Mouse (Mus musculus) thymus, adult 2 months (tissue): ENCODE data around the gene Pdss2. TPM values are rescaled to one million over a fixed set of nuclear protein-coding genes. Genes with fewer than 3 reads are reported as not detected.

Experiments used
- DNase-seq: peaks from one replicate; pipeline ENCODE4 v3.0.0; 2021
- H3K27ac ChIP-seq: fragments of 200-500 bp; 2 replicates; pipeline ENCODE4 v1.5.1; 2012; ENCODE audit warnings: low read length, control low read depth; ENCODE audit not compliant: control insufficient read depth, insufficient read depth
- H3K27me3 ChIP-seq: fragments of 200-500 bp; 2 replicates; pipeline ENCODE4 v1.6.1; 2012; ENCODE audit warnings: mild to moderate bottlenecking, low read length, moderate library complexity, mixed read lengths; ENCODE audit not compliant: control insufficient read depth, insufficient read depth
- H3K36me3 ChIP-seq: fragments of 200-500 bp; 2 replicates; pipeline ENCODE4 v1.6.1; 2012; ENCODE audit warnings: mild to moderate bottlenecking, low read length, moderate library complexity; ENCODE audit not compliant: control insufficient read depth, insufficient read depth
- H3K4me1 ChIP-seq: fragments of 200-500 bp; replicated peaks from 2 replicates; pipeline ENCODE4 v1.6.1; 2012; ENCODE audit warnings: low read length; ENCODE audit not compliant: control insufficient read depth, insufficient read depth
- H3K4me3 ChIP-seq: fragments of 200-500 bp; 2 replicates; pipeline ENCODE4 v1.5.1; 2012; ENCODE audit warnings: mild to moderate bottlenecking, low read length, control low read depth, moderate library complexity; ENCODE audit not compliant: control insufficient read depth, insufficient read depth
- CTCF ChIP-seq: fragments of 200-500 bp; IDR thresholded peaks from 2 replicates; pipeline ENCODE4 v1.5.1; 2012; ENCODE audit warnings: mild to moderate bottlenecking, control low read depth, low read length, moderate library complexity, borderline replicate concordance; ENCODE audit not compliant: control insufficient read depth, poor library complexity, insufficient read depth; ENCODE audit errors: extremely low read depth
- POLR2A ChIP-seq: fragments of 200-500 bp; IDR thresholded peaks from 2 replicates; pipeline ENCODE4 v1.6.1; 2012; ENCODE audit warnings: mild to moderate bottlenecking, low read length, control low read depth, moderate library complexity; ENCODE audit not compliant: control insufficient read depth, poor library complexity, insufficient read depth; ENCODE audit errors: extremely low read depth
- WGBS: fragments of 180-500 bp; shearing (Covaris S2); methylation state at CpG from one replicate; pipeline ENCODE4 v1.1.7; 2018; 5-methylcytosine and 5-hydroxymethylcytosine counted together
- polyA plus RNA-seq: library from polyadenylated mRNA; depleted of rRNA; stranded (reverse); fragments of >200 nt; gene quantifications from 2 replicates; pipeline ENCODE4 v1.2.3, GENCODE M21; 2012

The Pdss2 gene
- polyA plus RNA-seq, 1 experiment, result 10.5 TPM

DNA sequence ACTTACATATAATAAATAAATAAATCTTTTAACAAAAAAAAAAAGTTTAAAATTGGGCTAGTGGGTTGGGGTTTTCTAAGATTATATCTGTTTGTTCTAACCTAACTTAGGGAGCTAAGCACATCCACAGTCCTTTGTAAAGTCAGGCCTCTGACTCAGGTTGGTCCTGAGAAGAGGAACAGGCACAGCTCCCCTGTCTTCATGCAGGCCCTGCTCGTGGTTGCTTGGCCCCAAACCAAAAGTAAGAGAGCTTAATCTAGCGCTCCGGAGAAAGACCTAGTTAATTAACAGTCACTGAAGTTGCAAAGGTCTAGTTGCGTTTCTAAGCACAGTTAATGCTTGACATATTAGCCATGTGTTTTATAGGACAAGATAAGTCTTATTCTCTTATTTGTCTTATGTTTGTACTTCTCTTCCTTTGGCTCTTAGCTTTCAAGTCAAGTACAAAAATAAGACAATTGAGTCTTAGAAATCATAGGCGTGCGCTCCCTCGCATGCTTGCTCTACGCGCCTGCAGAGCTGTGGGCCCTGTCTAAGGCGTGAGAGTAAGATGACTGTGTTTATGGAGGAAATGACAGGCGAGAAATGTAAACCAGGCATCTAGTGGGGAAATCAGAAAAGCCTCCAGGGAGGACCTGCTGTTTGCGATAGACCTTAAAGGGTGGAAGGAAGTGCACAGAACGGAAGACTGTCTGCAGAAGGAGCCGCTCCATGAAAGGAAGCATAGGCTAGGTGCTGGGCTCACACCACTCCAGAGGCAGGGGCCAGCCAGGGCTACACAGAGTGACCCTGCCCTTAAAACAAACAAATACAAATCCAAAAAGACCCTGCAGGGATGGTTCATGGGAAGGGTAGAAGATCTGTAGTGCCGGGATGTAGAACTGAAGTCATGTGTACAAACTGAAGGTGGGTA is 157.7 kb downstream of the Pdss2 start:
- no peak for TF ChIP-seq CTCF
- TF ChIP-seq POLR2A, result no peak
- Histone ChIP-seq H3K27ac (no peak overlapping the region), H3K4me1 (no peaks in the 10 kb centered on the region), H3K36me3 (no peaks in the 10 kb centered on the region), H3K27me3 (no peaks in the 10 kb centered on the region), H3K4me3 (no peak overlapping the region)
- 76% methylated on average over 15 of the region's 15 CpGs for WGBS
- DNase-seq, result no peak

DNA sequence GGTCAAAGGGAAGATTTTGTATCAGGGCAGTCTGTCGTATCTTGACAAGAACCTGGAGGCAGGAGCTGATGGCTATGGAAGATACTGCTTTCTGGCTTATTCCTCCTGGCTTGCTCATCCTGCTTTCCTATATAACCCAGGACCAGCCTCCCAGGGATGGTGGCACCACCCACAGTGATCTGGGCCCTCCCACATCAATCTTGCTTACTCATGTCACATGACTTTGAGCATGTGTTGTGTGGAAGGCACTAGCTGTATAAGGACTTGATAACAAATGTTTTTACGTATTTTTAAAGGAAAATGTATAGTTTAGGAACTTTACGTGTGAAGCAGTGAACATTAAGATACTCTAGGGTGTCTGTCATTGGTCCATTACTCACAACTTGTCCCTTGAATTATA is 161.4 kb downstream of the Pdss2 start:
- WGBS, result 97% methylated on average over 3 of the region's 3 CpGs
- Histone ChIP-seq H3K36me3 (no peaks in the 10 kb centered on the region), H3K4me1 (no peaks in the 10 kb centered on the region), H3K27me3 (no peaks in the 10 kb centered on the region), H3K4me3 (no peak overlapping the region), H3K27ac (no peak overlapping the region)
- no peak for DNase-seq
- no peak for TF ChIP-seq CTCF
- no peak for TF ChIP-seq POLR2A

DNA sequence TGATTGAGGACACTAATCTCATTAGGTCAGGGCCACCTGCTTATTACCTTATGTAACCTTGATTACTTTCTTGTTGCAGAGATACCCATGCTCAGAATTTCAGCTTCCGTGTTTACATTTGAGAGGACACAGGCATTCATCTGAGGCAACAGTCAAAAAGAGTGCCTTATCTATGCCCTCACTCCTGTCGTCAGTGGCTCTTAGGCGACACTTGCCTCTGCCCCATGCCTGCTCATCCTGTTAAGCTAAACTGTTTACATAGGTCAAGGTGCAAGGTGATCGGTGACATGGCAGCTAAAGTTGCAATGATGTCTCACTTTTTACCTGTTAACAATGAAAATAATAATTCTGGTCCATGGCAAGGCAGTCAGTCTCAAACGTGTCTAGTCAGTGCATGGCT is 163.3 kb downstream of the Pdss2 start:
- Histone ChIP-seq H3K4me1 (no peaks in the 10 kb centered on the region), H3K27me3 (no peaks in the 10 kb centered on the region), H3K36me3 (no peaks in the 10 kb centered on the region), H3K27ac (no peak overlapping the region), H3K4me3 (no peak overlapping the region)
- no peak for TF ChIP-seq CTCF
- DNase-seq, result no peak
- WGBS, result 96% methylated on average over 5 of the region's 5 CpGs

DNA sequence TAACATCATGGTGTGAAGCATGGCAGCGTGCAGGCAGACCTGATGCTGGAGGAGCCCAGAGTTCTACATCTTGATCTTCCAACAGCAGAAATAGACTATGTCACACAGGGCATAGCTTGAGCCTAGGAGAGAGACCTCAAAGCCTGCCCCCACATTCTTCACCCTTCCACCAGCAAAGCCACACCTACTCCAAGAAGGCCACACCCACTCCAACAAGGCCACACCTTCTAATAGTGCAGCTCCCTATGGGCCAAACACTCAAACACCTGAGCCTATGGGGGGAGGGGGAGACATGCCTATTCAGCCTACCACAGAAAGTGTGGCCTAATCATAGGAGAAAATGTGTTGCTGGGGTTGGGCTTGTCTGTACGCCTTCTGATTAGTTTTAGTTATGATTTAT is 171.6 kb downstream of the Pdss2 start:
- Histone ChIP-seq H3K4me1 (no peaks in the 10 kb centered on the region), H3K36me3 (no peaks in the 10 kb centered on the region), H3K27ac (no peak overlapping the region), H3K4me3 (no peak overlapping the region), H3K27me3 (no peaks in the 10 kb centered on the region)
- no peak for DNase-seq
- no peak for TF ChIP-seq CTCF
- no peak for TF ChIP-seq POLR2A
- WGBS, result 100% methylated on average over 2 of the region's 2 CpGs

DNA sequence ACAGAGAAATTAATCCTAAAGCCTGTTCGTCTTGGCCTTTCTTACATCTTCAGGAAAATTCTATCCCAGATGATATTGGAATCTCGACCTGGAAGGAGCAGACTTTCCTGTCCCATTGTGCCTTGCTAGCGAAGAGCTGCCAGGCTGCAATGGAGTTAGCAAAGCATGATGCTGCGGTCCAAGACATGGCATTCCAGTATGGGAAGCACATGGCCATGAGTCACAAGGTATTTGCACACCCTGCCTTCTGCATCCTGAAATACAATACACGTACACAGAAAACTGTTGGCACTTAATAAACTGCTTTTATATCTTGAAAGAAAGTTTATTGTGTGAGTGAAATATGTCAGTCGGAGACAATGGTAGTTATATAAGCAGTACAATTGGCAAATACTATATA is 172.5 kb downstream of the Pdss2 start:
- H3K4me1 ChIP-seq, result no peaks in the 10 kb centered on the region
- H3K27me3 ChIP-seq, result no peaks in the 10 kb centered on the region
- 96% methylated on average over 6 of the region's 6 CpGs for WGBS
- H3K36me3 ChIP-seq, result no peaks in the 10 kb centered on the region
- H3K4me3 ChIP-seq, result no peak overlapping the region
- no peak for DNase-seq
- no peak overlapping the region for H3K27ac ChIP-seq
- TF ChIP-seq POLR2A (no peak), CTCF (no peak)

DNA sequence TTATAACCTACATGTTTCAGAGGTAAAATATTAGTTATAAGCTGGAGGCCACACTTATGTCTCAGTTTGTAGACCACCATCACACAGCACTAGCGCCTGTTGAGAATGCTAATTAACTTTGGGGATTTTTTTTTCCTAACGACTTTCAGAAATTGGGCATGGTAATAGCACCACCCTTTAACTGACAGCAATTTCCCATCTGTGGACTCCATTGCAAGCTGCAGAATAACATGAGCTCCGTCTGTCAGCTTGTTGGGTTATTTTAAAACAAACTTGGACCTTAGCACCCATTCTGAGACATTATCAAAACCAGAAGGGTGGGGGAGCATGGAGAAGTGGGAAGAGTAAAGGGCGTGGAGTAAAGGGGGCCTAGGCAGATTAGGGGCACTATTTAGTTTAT is 174.5 kb downstream of the Pdss2 start:
- DNase-seq, result no peak
- Histone ChIP-seq H3K4me3 (no peak overlapping the region), H3K27me3 (no peaks in the 10 kb centered on the region), H3K36me3 (no peaks in the 10 kb centered on the region), H3K27ac (no peak overlapping the region), H3K4me1 (no peaks in the 10 kb centered on the region)
- no peak for TF ChIP-seq POLR2A
- no peak for TF ChIP-seq CTCF
- 98% methylated on average over 4 of the region's 4 CpGs for whole genome bisulfite sequencing

DNA sequence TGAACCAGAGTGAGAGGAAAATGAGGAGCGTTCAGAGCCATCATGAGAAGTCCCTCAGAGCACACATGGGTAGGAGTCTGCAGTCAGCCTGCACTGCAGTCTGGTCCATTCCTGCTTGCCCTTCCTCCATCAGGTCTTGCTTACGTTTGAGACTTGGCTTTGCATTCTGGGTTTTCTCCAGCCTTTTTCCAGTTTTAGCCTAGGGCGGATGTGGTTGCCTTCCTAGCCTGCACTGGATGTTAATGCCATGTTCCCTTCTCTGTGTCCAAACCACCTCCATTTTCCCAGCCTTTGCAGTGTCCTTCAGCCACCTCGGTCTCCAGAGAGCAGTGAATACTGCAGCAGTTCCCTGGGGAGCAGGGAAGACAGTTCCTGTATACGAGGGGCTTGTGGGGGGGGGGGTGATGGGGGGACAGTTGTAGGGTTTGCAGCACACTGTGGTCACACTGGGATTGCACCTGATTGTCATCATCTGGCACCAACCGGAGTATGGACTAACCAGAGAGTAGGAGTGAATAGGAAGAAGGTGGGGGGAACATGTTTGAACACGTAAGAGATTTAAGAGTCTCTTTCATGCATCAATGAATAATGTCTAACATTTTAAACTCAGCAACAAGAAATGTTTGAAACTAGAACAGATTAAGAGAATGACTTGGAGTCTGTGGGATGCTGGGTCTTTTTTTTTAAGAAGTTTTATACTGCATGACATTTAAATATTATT is 178.5 kb downstream of the Pdss2 start:
- WGBS, result 91% methylated on average over 7 of the region's 7 CpGs
- no peak for TF ChIP-seq CTCF
- no peak for TF ChIP-seq POLR2A

More for the DNA sequence above, 178.5 kb downstream of the Pdss2 start:
- no peak for DNase-seq
- peaks cover 4% of the 10 kb centered on the region for H3K4me1 ChIP-seq
- no peak overlapping the region for H3K27ac ChIP-seq
- H3K4me3 ChIP-seq, result no peak overlapping the region
- H3K36me3 ChIP-seq, result no peaks in the 10 kb centered on the region
- H3K27me3 ChIP-seq, result no peaks in the 10 kb centered on the region
